Mouse (Mus musculus): ENCODE results near the gene Lrrfip1.

Lrrfip1 gene

GRCm38 (mm10) chr1:90998268-90998890, at the start of gene Lrrfip1:
Gene Lrrfip1, plus strand, starts transcription at chr1:90998737.
- DNase-seq (ENCODE audit: low read depth, low spot score): no peak

DNA sequence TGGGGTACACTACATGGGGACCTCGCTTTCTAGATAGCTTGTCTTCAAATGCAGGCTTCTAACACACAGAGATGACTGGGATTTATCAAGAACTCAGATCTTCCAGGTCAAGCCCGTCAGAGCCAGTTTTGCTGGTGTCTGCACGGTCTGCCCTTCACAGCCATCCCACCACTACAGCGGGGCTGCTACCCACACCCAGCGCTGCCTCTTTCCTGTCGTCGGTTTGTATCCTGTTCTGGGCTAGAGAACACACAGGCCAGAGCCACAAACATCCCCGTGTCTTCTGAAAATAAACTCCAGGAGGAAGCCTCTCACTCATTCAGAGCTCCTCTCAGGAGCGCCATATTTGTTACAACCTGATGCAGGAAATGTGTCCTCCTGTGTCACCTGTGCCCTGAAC, 49.2 kb upstream of the Lrrfip1 start:
- no peak for DNase-seq (ENCODE audit: low read depth, low spot score)

GRCm38 (mm10) chr1:90951670-90952069, 46.9 kb upstream of the Lrrfip1 start:
- DNase-seq (ENCODE audit: low read depth, low spot score): no peak

DNA sequence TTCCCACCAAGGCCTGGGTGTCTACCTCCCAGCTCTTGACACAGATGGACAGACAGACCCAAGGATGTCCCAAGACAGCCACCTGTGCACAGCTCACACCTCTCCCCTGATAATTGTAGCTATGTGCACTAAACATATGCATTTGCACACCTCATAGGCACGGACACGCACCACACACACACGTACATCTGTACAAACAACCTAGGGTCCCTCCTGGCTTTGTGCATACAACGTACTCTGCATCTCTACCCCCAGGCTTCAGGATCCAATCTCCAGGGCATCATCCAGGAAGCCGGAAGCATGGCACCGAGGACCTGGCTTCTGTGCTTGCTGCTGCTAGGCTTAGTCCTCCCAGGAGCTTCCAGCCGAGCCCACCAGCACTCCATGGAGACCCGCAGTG, 45.7 kb upstream of the Lrrfip1 start, which contains the start of gene Prlh:
Gene Prlh (plus strand): TSS at position 301 of the 400 bp plus-strand sequence.
- no peak for DNase-seq (ENCODE audit: low read depth, low spot score)

DNA sequence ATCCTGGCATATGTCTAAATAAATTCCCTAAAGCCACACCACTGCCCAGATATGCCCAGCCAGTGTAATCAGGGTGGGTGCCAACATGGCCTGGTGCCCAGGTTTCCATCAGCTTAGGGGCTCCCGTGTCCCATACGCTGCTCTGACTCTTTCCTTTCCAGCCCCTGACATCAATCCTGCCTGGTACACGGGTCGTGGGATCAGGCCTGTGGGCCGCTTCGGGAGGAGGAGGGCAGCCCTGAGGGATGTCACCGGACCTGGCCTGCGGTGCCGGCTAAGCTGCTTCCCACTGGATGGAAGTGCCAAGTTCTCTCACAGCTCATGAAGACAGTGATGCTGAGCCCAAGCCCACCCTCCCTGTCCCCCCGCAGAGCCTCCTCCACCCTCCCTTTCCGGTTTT, 44.8 kb upstream of the Lrrfip1 start:
- no peak for DNase-seq (ENCODE audit: low read depth, low spot score)

DNA sequence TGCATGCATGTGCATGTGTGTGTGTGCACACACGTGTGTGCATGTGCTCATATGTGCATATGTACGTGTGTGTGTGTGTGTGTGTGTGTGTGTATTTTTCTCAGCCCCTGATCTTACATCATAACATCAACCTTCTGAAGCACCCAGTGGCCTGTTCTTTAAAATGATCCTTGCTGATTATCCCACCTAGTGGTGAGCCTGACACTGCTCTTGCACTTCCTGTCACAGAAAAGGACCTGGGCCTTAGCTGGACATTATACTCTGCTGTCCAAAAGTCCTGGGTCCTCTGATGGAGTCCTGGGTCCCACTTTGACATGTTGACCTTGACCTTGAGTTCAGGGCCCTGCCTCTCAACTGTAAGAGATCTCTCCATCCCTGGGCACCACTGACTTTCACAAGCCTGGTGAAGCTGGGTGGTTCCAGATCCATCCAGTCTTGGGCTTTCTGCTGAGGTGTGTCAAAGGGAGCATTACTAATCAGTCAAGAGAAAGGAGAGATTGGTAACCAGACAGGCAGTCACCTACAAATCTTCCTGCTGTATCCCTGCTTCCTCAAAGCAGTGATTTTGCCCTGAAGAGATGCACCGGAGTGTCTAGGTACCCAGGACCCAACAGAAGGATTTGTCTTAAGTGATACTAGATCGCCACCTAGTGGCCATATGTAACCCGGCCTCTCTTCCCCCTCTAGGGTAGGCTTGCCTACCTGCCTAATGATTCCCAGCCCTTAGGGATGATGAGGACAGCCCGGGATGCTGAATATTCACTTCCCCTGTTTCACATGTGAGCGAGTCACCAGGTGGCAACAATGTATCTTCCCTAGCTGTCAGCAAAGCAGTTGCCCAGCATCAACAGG, 42.1 kb upstream of the Lrrfip1 start:
- no peak for DNase-seq (ENCODE audit: low read depth, low spot score)

DNA sequence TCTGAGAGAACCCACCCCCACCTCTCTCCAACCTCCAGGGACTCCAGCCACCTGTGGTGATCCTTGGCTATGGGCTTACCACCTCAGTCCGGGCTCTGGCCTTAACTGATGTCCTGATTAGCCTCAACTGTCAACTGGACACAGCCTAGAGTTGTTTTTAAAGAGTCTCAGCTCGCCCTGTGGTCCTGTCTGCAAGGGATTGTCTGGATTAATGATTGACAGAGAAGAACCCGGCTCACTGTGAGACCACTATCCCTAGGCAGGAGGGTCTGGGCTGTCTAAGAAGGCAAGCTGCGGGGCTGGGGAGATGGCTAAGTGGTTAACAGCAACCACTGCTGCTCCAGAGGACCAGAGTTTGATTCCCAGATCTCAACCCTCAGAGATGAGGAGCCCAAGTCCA, 36.0 kb upstream of the Lrrfip1 start:
- no peak for DNase-seq (ENCODE audit: low read depth, low spot score)

GRCm38 (mm10) chr1:90962994-90963393, 35.5 kb upstream of the Lrrfip1 start:
- DNase-seq (ENCODE audit: low read depth, low spot score): no peak

DNA sequence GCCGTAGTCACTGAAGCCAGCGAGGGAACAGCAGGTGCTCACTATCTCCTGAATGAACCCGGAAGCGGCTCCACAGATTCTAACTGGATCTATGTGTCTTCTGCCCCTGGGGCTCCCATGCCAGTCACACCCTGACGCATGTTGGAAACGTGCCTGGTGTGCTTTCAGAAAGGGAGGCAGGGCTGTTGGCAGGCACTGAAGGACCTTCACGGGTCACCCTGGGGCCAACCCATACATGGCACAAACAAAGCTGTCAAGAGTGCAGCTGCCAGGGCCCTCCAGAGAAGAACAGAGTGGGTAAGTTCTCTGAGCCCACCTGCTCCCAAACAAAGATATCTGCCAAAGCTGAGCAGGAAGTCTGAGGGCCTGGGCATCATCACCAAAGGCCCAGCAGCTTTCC, 31.0 kb upstream of the Lrrfip1 start:
- no peak for DNase-seq (ENCODE audit: low read depth, low spot score)

DNA sequence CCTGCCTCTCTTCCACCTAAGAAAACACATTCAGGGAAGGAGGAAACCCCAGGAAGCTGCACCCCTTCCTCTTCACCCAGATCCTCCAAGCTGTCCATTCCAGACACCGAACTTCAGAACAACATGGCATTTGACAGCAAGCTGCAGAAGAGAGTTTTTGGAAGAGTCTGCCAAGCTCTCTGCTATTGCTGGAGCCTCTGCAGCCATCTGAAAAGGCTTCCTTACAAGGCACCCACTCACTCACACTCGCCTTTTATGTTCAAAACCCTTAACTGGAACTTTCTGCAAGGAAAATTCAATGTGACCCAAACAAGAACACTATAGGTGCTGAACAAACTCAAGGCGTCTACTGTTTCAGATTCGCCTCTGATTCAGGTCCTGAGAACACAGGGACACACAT, 29.9 kb upstream of the Lrrfip1 start:
- no peak for DNase-seq (ENCODE audit: low read depth, low spot score)

- no peak for DNase-seq (ENCODE audit: low read depth, low spot score)
These were observed 29.2 kb upstream of the Lrrfip1 start, which contains the start of gene Rab17 for GRCm38 (mm10) chr1:90969347-90969784. Gene Rab17, minus strand, starts transcription at chr1:90969661.

- DNase-seq (ENCODE audit: low read depth, low spot score): no peak
These were observed 28.6 kb upstream of the Lrrfip1 start for GRCm38 (mm10) chr1:90969881-90970390.

DNA sequence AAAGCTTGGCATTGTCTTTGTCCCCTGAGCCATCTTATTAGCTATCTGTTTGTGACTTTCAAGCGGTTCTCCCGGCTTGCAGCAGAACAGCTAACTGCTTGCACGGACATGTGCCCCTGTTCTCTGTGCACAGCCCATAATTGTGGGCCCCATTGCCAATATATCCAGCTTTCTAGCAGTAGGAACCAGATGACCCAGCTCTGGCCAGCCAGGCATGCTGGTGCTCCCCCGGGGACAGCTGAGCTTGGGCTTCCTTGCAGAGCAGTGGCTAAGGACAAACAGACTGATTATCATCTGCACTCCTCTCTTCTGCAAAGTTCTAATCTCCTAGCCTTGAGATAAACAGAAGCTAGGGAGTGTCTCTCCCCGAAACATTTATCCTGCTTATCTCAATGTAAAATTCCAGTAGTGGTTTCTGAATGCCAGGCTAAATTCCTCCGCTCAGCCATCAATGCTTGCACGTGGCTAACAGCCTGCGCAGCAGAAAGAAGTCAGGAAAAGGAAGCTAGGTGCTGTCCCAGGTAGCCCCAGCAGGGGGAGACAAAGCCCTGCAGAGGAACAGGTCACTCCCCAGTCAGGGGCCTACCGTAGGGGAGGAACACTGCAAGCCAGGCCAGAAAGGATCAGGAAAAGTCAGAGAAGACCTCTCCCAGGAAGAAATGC, 25.5 kb upstream of the Lrrfip1 start:
- DNase-seq (ENCODE audit: low read depth, low spot score): no peak

GRCm38 (mm10) chr1:90973574-90973911, 25.0 kb upstream of the Lrrfip1 start:
- DNase-seq (ENCODE audit: low read depth, low spot score): no peak

GRCm38 (mm10) chr1:90974906-90975649, 23.5 kb upstream of the Lrrfip1 start:
- no peak for DNase-seq (ENCODE audit: low read depth, low spot score)

GRCm38 (mm10) chr1:90975960-90976359, 22.6 kb upstream of the Lrrfip1 start:
- DNase-seq (ENCODE audit: low read depth, low spot score): no peak

DNA sequence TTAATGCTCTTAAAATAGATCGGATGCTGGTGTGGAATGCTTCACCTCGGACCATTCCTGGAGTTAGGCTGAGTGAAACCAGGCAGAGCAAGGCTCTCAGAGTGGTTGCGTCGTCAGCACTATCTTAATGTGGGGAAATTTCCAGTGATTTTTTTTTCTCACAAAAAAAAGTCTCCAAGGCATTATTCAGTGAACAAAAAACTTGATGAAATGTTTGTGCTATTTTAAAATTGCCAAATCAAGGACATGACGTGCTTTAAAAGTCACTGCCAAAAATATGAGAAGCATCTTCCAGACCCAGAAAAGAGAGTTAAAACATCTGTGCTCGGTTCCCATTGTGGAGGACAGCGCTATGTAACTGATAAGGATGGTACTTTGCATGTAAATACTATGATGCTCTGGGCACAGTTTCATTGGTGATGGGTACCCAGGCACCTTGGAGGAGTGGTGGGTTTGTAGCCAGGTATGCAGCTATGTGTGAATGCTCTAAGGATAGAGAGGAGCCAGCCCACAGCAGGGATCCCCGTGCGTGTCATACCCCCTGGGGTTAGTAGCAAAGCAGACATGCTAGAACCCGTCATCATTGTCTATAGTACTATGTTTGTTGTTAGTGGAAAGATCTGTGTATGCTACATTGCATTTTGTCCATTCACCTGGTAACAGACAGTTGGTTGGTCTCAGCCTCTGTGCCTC, 17.8 kb upstream of the Lrrfip1 start:
- DNase-seq (ENCODE audit: low read depth, low spot score): peak; percentile 79

- no peak for DNase-seq (ENCODE audit: low read depth, low spot score)
These were observed 17.2 kb upstream of the Lrrfip1 start for GRCm38 (mm10) chr1:90981346-90981745.

- DNase-seq (ENCODE audit: low read depth, low spot score): no peak
These were observed 2.6 kb upstream of the Lrrfip1 start for GRCm38 (mm10) chr1:90995916-90996315.

DNA sequence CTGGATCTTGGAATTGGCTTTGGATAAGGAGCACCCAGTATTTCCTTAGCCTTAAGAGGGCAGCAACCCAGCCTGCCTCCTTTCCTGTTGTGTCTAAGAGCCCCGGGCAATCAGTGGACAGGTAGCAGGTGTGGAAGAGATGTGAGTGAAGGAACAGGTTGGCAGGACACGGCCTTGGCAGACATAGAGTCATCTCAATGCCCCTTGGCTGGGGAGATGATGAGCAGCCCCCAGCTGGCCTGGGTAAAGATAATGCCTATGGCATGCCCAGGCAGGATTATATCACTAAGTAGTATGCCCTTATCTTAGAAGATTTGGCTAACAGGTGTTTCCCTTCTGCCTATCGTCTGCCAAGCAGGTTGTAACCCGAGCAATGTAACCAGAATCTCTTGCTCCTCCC, 1.4 kb upstream of the Lrrfip1 start:
- no peak for DNase-seq (ENCODE audit: low read depth, low spot score)

DNA sequence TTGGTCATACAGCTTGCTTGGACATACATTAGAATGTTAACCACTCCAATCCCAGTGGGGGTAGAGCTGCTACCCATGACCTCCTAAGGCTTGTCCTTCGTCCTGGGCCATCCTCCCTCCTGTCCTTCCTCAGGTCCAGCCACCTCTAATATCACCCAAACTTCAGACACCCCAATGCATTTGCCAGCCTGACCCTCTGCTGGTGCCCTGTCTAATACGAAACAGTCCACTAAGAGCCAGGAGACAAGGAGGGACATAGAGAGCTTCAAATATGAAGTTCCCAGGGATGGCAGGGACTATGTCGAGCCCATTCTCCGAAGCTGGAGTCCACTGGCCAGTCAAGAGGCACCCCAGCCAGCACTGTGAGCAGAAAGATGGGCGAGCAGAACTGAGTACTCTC, 896 bp upstream of the Lrrfip1 start:
- DNase-seq (ENCODE audit: low read depth, low spot score): no peak

Data from telencephalon, adult 2 months (tissue).